Mouse (Mus musculus): ENCODE results near the gene Pde6c. TPM values are rescaled to one million over a fixed set of nuclear protein-coding genes. Genes with fewer than 3 reads are reported as not detected.

Pde6c gene
- polyA plus RNA-seq, 1 experiment from 2014 or later, result not detected

- Histone ChIP-seq H3K4me2 (replicated peaks) (peak overlapping the region; percentile 73), H3K9ac (peak overlapping the region; percentile 64), H3K4me1 (peaks cover 6% of the 10 kb centered on the region; the same call in 1 of the 2 replicates), H3K4me3 (replicated peaks) (peak overlapping the region; percentile 70), H3K27me3 (no peaks in the 10 kb centered on the region), H3K9me3 (replicated peaks) (no peaks in the 10 kb centered on the region), H3K36me3 (peaks cover 4% of the 10 kb centered on the region), H3K27ac (replicated peaks) (peak overlapping the region; percentile 87)
- WGBS, result 12% methylated on average over 12 of the region's 12 CpGs
- no peak for ATAC-seq (ENCODE audit: insufficient number of reproducible peaks, low FRiP score, low TSS enrichment, low read depth)
These were observed 90.8 kb downstream of the Pde6c start for GRCm38 (mm10) chr19:38223356-38223904.

- Histone ChIP-seq H3K9ac (peak within 1 kb of the TSS; percentile 64), H3K27ac (replicated peaks) (peak within 1 kb of the TSS; percentile 87), H3K36me3 (no peaks in the 10 kb centered on the region), H3K4me2 (replicated peaks) (peak within 1 kb of the TSS; percentile 73), H3K27me3 (no peaks in the 10 kb centered on the region), H3K4me1 (peaks cover 6% of the 10 kb centered on the region; the same call in 1 of the 2 replicates), H3K4me3 (replicated peaks) (peak within 1 kb of the TSS; percentile 70), H3K9me3 (replicated peaks) (no peaks in the 10 kb centered on the region)
- peak; percentile 93 for ATAC-seq (ENCODE audit: insufficient number of reproducible peaks, low FRiP score, low TSS enrichment, low read depth)
- WGBS, result under 1% methylated on average over 49 of the region's 49 CpGs
These were observed 91.5 kb downstream of the Pde6c start, which contains the start of gene Fra10ac1 for GRCm38 (mm10) chr19:38223905-38224684. TSS of gene Fra10ac1 (minus strand) at chr19:38224156.

GRCm38 (mm10) chr19:38224685-38225060, 92.1 kb downstream of the Pde6c start:
- peak overlapping the region; percentile 70 for H3K4me3 ChIP-seq (replicated peaks)
- ATAC-seq (ENCODE audit: insufficient number of reproducible peaks, low FRiP score, low TSS enrichment, low read depth), result no peak
- no peaks in the 10 kb centered on the region for H3K9me3 ChIP-seq (replicated peaks)
- H3K36me3 ChIP-seq, result no peaks in the 10 kb centered on the region
- H3K27me3 ChIP-seq, result no peaks in the 10 kb centered on the region
- H3K9ac ChIP-seq, result peak overlapping the region; percentile 33
- H3K4me1 ChIP-seq, result peaks cover 6% of the 10 kb centered on the region; the same call in 1 of the 2 replicates
- H3K27ac ChIP-seq (replicated peaks), result peak overlapping the region; percentile 87; the same call in 1 of the 2 replicates
- H3K4me2 ChIP-seq (replicated peaks), result peak overlapping the region; percentile 73
- whole genome bisulfite sequencing, result 9% methylated on average over 9 of the region's 9 CpGs

GRCm38 (mm10) chr19:38228699-38229098, 96.1 kb downstream of the Pde6c start:
- Histone ChIP-seq H3K4me1 (no peaks in the 10 kb centered on the region), H3K27me3 (no peaks in the 10 kb centered on the region), H3K4me3 (replicated peaks) (no peak overlapping the region), H3K27ac (replicated peaks) (no peak overlapping the region), H3K4me2 (replicated peaks) (no peak overlapping the region), H3K9ac (no peak overlapping the region), H3K36me3 (no peaks in the 10 kb centered on the region), H3K9me3 (replicated peaks) (no peaks in the 10 kb centered on the region)
- ATAC-seq (ENCODE audit: insufficient number of reproducible peaks, low FRiP score, low TSS enrichment, low read depth), result no peak
- 54% methylated on average over 2 of the region's 2 CpGs for WGBS

GRCm38 (mm10) chr19:38232087-38232486, 99.5 kb downstream of the Pde6c start:
- no peaks in the 10 kb centered on the region for H3K4me1 ChIP-seq
- H3K36me3 ChIP-seq, result no peaks in the 10 kb centered on the region
- no peaks in the 10 kb centered on the region for H3K27me3 ChIP-seq
- no peak for ATAC-seq (ENCODE audit: insufficient number of reproducible peaks, low FRiP score, low TSS enrichment, low read depth)
- 53% methylated on average over 8 of the region's 8 CpGs for WGBS
- no peak overlapping the region for H3K4me3 ChIP-seq (replicated peaks)
- H3K4me2 ChIP-seq (replicated peaks), result no peak overlapping the region
- H3K9ac ChIP-seq, result no peak overlapping the region
- no peak overlapping the region for H3K27ac ChIP-seq (replicated peaks)
- H3K9me3 ChIP-seq (replicated peaks), result no peaks in the 10 kb centered on the region

GRCm38 (mm10) chr19:38232516-38232915, 99.9 kb downstream of the Pde6c start:
- ATAC-seq (ENCODE audit: insufficient number of reproducible peaks, low FRiP score, low TSS enrichment, low read depth), result 0 out of 2 replicates have a peak, but pooled peaks have one; percentile 43
- Histone ChIP-seq H3K4me1 (no peaks in the 10 kb centered on the region), H3K4me3 (replicated peaks) (no peak overlapping the region), H3K9me3 (replicated peaks) (no peaks in the 10 kb centered on the region), H3K27me3 (no peaks in the 10 kb centered on the region), H3K27ac (replicated peaks) (no peak overlapping the region), H3K36me3 (no peaks in the 10 kb centered on the region), H3K4me2 (replicated peaks) (no peak overlapping the region), H3K9ac (no peak overlapping the region)
- WGBS, result 7% methylated on average over 4 of the region's 4 CpGs

Other genes with a start within 250 kb of the Pde6c start
- 16.2 and 17.4 TPM in 2 replicates for gene Myof, start 89.2 kb upstream of the Pde6c start, polyA plus RNA-seq (2015; fragmentation: Nextera tagmentation; extraction: Ambion mirVana)
- 17.6 and 18.1 TPM in 2 replicates for gene Cep55, start 77.8 kb upstream of the Pde6c start, polyA plus RNA-seq (2015; fragmentation: Nextera tagmentation; extraction: Ambion mirVana)
- gene Ffar4, start 35.7 kb upstream of the Pde6c start, polyA plus RNA-seq (2015; fragmentation: Nextera tagmentation; extraction: Ambion mirVana), result 0.12 and 0.32 TPM in 2 replicates
- 6.7 and 7.3 TPM in 2 replicates for gene Rbp4, start 7.5 kb upstream of the Pde6c start, polyA plus RNA-seq (2015; fragmentation: Nextera tagmentation; extraction: Ambion mirVana)
- 34.5 and 35.4 TPM in 2 replicates for gene Fra10ac1, start 91.4 kb downstream of the Pde6c start, polyA plus RNA-seq (2015; fragmentation: Nextera tagmentation; extraction: Ambion mirVana)
- gene Lgi1, start 131.8 kb downstream of the Pde6c start, polyA plus RNA-seq (2015; fragmentation: Nextera tagmentation; extraction: Ambion mirVana), result 2.6 and 2.8 TPM in 2 replicates